Mouse (Mus musculus) embryonic facial prominence, embryonic 13.5 days (tissue): ENCODE measurements at regions not wholly inside any gene's neighbourhood (a gene's known extent, or its start where the extent isn't known, plus 50 kb on each side); places are given as distances from the start of the nearest gene placed in this dataset.
A peak's percentile ranks its signal among the peaks of the same experiment; 100 is the strongest.

Source experiments
- ATAC-seq: fragments of 200-750 bp; cut with Nextera tagmentation; 2 replicates; pipeline ENCODE4 v1.8.0; 2017; ENCODE audit warnings: low read depth; ENCODE audit not compliant: insufficient number of reproducible peaks, insufficient read depth, low FRiP score, low TSS enrichment
- H3K27ac ChIP-seq: fragments of 300-500 bp; sonication (generic); 2 replicates; pipeline ENCODE4 v1.5.1; 2015; ENCODE audit warnings: moderate library complexity, mild to moderate bottlenecking, inconsistent platforms
- H3K27me3 ChIP-seq: fragments of 300-500 bp; sonication (generic); 2 replicates; pipeline ENCODE4 v1.6.1; 2015; ENCODE audit warnings: mild to moderate bottlenecking, inconsistent platforms
- H3K36me3 ChIP-seq: fragments of 300-500 bp; sonication (generic); 2 replicates; pipeline ENCODE4 v1.6.1; 2015; ENCODE audit warnings: mild to moderate bottlenecking, inconsistent platforms
- H3K4me1 ChIP-seq: fragments of 300-500 bp; sonication (generic); 2 replicates; pipeline ENCODE4 v1.6.1; 2015; ENCODE audit warnings: inconsistent platforms
- H3K4me2 ChIP-seq: fragments of 300-500 bp; sonication (generic); 2 replicates; pipeline ENCODE4 v1.6.1; 2015; ENCODE audit warnings: moderate library complexity, mild to moderate bottlenecking, inconsistent platforms
- H3K4me3 ChIP-seq: fragments of 300-500 bp; sonication (generic); 2 replicates; pipeline ENCODE4 v1.5.1; 2015; ENCODE audit warnings: mild to moderate bottlenecking, inconsistent platforms
- H3K9ac ChIP-seq: fragments of 300-500 bp; sonication (generic); 2 replicates; pipeline ENCODE4 v1.6.1; 2015; ENCODE audit warnings: mild to moderate bottlenecking, inconsistent platforms
- H3K9me3 ChIP-seq: fragments of 300-500 bp; sonication (generic); 2 replicates; pipeline ENCODE4 v1.6.1; 2016; ENCODE audit warnings: inconsistent platforms
- WGBS: fragments of 180-500 bp; shearing (Covaris S2); methylation state at CpG from one replicate; pipeline ENCODE4 v1.1.7; 2015; ENCODE audit warnings: mixed read lengths; 5-methylcytosine and 5-hydroxymethylcytosine counted together

DNA sequence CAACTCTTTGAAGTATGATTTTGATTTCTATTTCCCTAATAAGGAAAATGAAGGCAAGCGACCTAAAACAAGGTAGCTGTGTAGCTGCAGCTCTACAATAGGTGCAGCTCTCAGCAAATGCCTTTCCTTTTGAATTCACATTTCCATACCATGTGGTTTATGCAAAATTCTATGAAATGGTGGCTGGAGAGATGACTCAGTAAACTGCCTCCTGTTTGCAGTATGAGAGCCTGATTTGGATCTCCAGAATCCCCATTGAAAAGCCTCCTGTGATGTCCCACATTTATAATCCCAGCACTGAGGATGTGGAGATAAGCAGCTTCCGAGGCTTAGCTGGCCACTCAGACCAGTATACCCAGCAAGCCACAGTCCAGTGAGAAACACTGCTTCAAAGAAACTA, 59.6 kb downstream of the Npy1r start:
- Histone ChIP-seq H3K27ac (no peak overlapping the region), H3K27me3 (no peaks in the 10 kb centered on the region), H3K4me1 (no peaks in the 10 kb centered on the region), H3K9ac (no peak overlapping the region), H3K4me2 (no peak overlapping the region), H3K4me3 (no peak overlapping the region), H3K9me3 (no peaks in the 10 kb centered on the region), H3K36me3 (no peaks in the 10 kb centered on the region)
- 78% methylated on average over 2 of the region's 2 CpGs for WGBS
- ATAC-seq, result no peak

DNA sequence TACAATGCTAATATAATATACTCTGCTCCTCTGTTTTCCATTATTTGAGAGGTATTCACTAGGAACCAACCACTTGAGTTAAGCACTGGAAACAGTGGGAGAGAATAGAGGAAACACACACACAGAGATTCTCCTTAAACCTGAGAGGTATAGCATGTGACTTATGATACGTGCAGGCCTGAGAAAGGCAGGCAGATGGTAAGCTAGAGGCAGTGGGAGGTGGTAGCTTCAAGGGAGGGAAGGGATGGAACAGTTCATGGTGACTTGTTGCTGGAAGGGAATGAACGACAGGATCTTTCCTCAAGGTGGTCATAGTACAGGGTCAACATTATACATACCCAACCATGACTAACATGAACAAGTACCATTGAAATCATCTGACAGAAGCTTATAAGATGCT, 60.8 kb downstream of the Npy1r start:
- Histone ChIP-seq H3K27me3 (no peaks in the 10 kb centered on the region), H3K4me1 (no peaks in the 10 kb centered on the region), H3K4me2 (no peak overlapping the region), H3K4me3 (no peak overlapping the region), H3K9ac (no peak overlapping the region), H3K9me3 (no peaks in the 10 kb centered on the region), H3K36me3 (no peaks in the 10 kb centered on the region), H3K27ac (no peak overlapping the region)
- 77% methylated on average over 2 of the region's 2 CpGs for WGBS
- ATAC-seq, result no peak

DNA sequence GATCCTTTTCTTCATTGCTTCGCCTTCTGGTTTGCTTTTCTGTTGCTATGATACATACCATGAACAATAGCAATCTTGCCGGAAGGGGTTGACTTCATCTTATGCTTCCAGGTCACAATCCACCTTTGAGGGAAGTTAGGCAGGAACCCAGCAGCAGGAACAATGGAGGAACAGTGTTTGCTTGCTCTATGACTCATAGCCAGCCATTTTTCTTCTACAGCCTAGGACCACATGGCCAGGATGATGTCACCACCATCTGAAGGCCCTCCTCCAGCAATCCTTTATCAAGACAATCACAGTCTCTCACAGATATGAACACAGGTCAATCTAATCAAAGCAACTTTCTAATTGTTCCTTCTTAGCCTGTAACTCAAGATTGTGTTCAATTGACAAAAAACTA, 61.5 kb downstream of the Npy1r start:
- no peaks in the 10 kb centered on the region for H3K36me3 ChIP-seq
- WGBS, result 89% methylated on average over 2 of the region's 2 CpGs
- ATAC-seq, result no peak
- no peak overlapping the region for H3K4me2 ChIP-seq
- H3K4me3 ChIP-seq, result no peak overlapping the region
- H3K4me1 ChIP-seq, result no peaks in the 10 kb centered on the region
- H3K27me3 ChIP-seq, result no peaks in the 10 kb centered on the region
- no peak overlapping the region for H3K27ac ChIP-seq
- H3K9ac ChIP-seq, result no peak overlapping the region
- no peaks in the 10 kb centered on the region for H3K9me3 ChIP-seq

DNA sequence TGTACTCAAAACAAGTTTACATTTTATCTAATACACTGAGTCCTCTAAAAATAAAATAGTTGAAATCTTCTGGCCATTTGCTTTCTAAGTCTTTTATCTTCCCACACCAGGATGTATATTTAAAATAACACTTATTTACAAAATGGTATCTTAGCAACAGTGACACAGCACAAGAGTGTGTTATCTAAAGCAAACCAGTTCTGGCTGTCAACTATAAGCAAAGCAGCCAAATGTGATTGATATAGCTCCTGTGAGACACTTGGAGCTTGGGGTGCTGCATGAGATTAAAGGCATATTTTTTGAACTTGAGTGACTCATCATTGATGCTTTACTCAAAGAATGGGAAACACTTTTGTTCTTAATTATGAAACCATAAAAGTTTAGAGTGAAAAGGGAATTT, 62.7 kb downstream of the Npy1r start:
- Histone ChIP-seq H3K27me3 (no peaks in the 10 kb centered on the region), H3K36me3 (no peaks in the 10 kb centered on the region), H3K9ac (no peak overlapping the region), H3K4me1 (no peaks in the 10 kb centered on the region), H3K27ac (no peak overlapping the region), H3K9me3 (no peaks in the 10 kb centered on the region), H3K4me3 (no peak overlapping the region), H3K4me2 (no peak overlapping the region)
- no peak for ATAC-seq

DNA sequence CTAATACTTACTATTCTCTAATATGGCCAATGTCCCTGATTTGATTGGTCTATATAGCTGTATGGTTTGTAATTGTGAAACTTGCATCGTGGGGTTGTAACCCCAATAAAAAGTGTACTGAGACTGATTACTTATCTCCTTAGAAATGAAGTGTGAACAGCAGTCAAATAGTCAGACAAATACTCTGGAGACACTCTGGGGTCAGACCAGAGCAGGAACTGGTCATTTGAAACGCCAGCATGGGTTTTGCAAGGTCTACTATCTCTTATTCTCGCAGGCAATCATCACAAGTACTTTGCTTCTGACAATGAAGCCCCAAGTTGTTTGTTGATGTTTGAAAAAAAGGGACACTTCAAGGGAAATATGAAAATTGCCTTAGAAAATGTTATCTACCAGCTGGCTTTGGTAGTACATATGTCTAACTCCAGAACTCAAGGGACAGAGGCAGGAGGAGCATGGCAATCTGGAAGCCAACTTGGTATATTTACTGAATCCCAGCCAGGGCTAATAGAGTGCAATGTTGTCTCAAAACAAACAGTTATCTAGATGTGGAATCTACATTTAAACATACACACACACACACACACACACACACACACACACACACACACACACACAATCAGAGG, 64.1 kb downstream of the Npy1r start:
- WGBS, result 74% methylated on average over 3 of the region's 3 CpGs
- H3K9me3 ChIP-seq, result no peaks in the 10 kb centered on the region
- H3K4me1 ChIP-seq, result no peaks in the 10 kb centered on the region
- H3K27ac ChIP-seq, result no peak overlapping the region
- no peaks in the 10 kb centered on the region for H3K36me3 ChIP-seq
- no peak overlapping the region for H3K4me2 ChIP-seq
- H3K27me3 ChIP-seq, result no peaks in the 10 kb centered on the region
- H3K4me3 ChIP-seq, result no peak overlapping the region
- no peak for ATAC-seq
- H3K9ac ChIP-seq, result no peak overlapping the region

DNA sequence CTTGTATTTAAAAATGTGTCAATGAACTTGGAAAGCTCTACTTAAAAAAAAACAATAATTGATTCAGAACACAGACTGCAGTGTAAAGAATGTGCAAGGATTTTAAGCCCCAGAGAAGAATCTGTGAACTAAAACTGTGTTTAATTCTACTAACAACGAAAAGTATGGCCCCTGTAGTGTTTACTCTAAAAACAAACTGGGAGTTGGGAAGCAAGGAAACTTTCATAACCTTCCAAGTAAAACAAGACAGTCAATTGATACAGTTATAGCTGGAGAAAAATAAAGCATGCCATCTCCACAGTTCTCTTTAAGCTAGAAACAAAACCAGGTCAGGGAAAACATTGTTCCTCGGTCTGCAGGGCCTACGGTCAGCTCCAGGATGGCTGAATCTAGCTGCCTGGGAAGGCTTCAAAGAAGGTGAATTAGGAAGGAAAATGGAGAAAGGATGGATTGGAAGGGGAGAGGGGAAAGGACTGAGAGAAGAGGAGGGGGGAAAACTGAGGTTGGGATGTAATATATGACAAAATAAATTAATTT, 68.1 kb downstream of the Npy1r start:
- no peaks in the 10 kb centered on the region for H3K36me3 ChIP-seq
- WGBS, result 56% methylated on average over 3 of the region's 3 CpGs
- H3K27me3 ChIP-seq, result no peaks in the 10 kb centered on the region
- no peaks in the 10 kb centered on the region for H3K4me1 ChIP-seq
- ATAC-seq, result no peak
- no peak overlapping the region for H3K9ac ChIP-seq
- H3K4me2 ChIP-seq, result no peak overlapping the region
- no peaks in the 10 kb centered on the region for H3K9me3 ChIP-seq
- no peak overlapping the region for H3K4me3 ChIP-seq
- no peak overlapping the region for H3K27ac ChIP-seq

DNA sequence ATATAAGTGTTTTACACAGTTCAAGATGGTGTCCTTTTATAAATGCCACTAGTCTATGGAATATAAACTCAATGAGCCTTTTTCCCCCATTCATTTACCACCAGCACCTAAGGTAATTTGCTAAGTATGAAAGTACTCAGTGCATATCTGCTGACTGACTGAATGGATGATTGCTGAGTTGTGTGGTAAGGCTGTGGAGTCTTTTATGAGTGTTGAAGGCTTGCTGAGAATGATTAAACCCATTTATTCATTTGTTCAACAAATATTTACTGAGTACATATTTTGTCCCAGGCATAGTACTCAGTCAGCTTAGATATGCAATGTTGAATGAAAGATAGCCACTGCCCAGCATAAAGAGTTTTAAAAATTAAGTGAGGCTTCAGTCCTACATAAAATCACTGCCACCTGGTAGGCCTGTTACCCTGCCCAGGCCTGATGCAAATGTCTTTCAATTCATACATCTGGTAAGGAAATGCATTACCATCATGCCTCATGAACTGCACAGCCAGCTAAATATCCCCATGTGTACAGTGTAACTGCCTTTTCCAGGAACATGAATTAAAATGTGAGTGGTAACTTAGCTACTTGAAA, 71.5 kb downstream of the Npy1r start:
- no peak overlapping the region for H3K9ac ChIP-seq
- no peaks in the 10 kb centered on the region for H3K27me3 ChIP-seq
- ATAC-seq, result no peak
- no peaks in the 10 kb centered on the region for H3K9me3 ChIP-seq
- H3K27ac ChIP-seq, result no peak overlapping the region
- H3K36me3 ChIP-seq, result no peaks in the 10 kb centered on the region
- no peak overlapping the region for H3K4me3 ChIP-seq
- H3K4me2 ChIP-seq, result no peak overlapping the region
- no peaks in the 10 kb centered on the region for H3K4me1 ChIP-seq

DNA sequence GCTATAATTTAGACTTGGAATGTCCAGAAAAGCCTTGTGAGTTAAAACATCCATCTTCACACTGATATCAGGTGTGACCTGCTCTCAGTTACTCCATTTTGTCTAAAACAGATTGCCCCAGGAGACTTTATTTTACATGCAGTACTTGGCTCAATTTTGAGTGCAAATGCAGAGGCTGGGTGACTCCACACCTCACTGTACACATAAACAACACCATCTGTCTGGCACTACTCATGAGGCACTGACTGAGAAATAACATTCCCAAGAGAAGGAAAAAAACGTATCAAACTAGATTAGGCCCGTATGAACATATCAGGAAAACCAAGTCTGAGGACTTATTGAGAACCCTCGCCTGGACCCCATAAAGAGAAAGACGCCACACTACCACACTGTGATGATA, 74.1 kb downstream of the Npy1r start:
- no peaks in the 10 kb centered on the region for H3K36me3 ChIP-seq
- WGBS, result 63% methylated on average over 4 of the region's 4 CpGs
- no peak for ATAC-seq

DNA sequence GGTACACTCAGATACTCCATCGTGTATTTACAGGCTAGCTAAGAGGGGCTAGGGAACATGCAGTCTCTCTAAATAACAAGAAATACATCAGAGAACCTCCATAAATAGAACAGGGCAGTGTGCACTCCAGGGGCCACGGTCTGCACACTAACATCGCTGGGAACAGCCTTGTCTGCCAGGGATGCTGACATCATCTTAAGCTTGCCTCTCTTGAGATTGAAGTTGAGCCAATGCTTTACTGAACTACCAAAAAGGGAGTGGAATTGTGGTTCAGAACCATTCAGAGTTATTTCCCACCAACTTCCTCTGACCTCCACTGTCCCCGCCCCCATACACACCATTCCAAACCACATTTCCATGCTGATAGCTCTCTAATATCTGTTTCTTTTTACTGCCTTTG, 75.7 kb downstream of the Npy1r start:
- no peak overlapping the region for H3K4me3 ChIP-seq
- ATAC-seq, result no peak
- H3K27me3 ChIP-seq, result no peaks in the 10 kb centered on the region
- no peaks in the 10 kb centered on the region for H3K9me3 ChIP-seq
- no peak overlapping the region for H3K27ac ChIP-seq
- no peak overlapping the region for H3K9ac ChIP-seq
- H3K36me3 ChIP-seq, result no peaks in the 10 kb centered on the region
- peaks cover 8% of the 10 kb centered on the region for H3K4me1 ChIP-seq
- WGBS, result 66% methylated on average over 4 of the region's 4 CpGs
- no peak overlapping the region for H3K4me2 ChIP-seq

More for the DNA sequence above, 74.1 kb downstream of the Npy1r start:
- no peak overlapping the region for H3K4me2 ChIP-seq
- no peak overlapping the region for H3K4me3 ChIP-seq
- H3K4me1 ChIP-seq, result no peaks in the 10 kb centered on the region
- H3K27me3 ChIP-seq, result no peaks in the 10 kb centered on the region
- no peak overlapping the region for H3K27ac ChIP-seq
- no peaks in the 10 kb centered on the region for H3K9me3 ChIP-seq
- H3K9ac ChIP-seq, result no peak overlapping the region

DNA sequence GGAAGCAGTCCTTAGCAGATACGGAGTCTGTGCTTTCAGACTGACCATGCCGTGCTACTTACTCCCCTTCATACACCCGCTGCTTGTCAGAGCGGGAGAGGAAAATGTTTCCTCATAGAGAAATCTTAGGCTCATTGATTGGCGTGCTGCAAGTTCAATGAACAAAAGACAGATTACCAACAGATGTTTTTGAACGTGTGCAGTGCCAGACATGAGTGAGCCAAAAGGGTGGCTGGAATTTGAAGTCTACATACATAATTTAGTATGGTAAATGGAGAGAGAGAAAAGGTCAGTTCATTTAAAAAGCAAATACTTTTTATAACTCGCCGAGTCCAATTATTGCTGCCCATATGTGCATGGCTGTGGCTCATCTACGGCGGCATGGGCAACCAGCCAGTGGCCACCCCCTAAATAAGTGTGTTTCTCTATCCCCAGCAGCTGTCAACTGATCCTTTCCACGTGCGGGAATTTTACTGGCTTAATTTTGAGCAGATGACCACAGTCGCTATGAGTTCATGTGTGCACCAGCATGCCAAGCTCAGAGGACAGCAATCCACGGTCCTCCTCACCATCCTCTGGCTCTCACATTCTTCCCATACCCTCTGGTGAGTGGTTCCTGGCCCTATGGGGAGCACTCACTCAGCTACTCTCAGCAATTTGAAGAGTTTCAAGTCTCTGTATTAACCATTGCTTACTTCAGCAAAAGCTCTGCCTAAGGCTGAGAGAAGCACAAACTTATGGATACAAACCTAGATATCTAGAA, 80.3 kb downstream of the Npy1r start:
- H3K4me1 ChIP-seq, result peaks cover 11% of the 10 kb centered on the region
- no peak overlapping the region for H3K4me3 ChIP-seq
- WGBS, result 21% methylated on average over 14 of the region's 14 CpGs
- no peaks in the 10 kb centered on the region for H3K9me3 ChIP-seq
- H3K27me3 ChIP-seq, result no peaks in the 10 kb centered on the region
- no peaks in the 10 kb centered on the region for H3K36me3 ChIP-seq
- peak; percentile 69; the same call in 1 of the 2 replicates for ATAC-seq
- H3K9ac ChIP-seq, result no peak overlapping the region
- H3K27ac ChIP-seq, result no peak overlapping the region
- peak overlapping the region; percentile 33 for H3K4me2 ChIP-seq

DNA sequence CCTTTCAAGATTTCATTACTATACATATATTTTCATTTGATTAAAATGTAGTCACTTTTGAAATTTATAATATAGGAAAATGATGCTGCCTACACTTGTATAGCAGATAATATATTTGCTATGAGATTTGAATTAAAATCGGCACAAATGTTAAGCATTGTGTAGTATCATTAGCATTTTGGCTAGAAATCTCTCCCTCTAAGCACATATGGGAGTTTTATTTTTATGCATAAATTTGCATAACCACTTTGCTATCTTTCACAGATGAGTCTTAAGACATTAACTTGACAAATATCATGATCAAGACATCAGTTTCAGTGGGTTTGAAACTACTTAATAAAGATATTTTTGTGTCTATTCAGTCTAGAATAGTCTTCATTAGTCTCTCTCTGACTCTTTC, 80.4 kb upstream of the Naf1 start:
- Histone ChIP-seq H3K9ac (no peak overlapping the region), H3K36me3 (no peaks in the 10 kb centered on the region), H3K4me3 (no peak overlapping the region), H3K4me1 (peaks cover 11% of the 10 kb centered on the region), H3K27me3 (no peaks in the 10 kb centered on the region), H3K27ac (no peak overlapping the region), H3K9me3 (no peaks in the 10 kb centered on the region), H3K4me2 (no peak overlapping the region)
- ATAC-seq, result no peak
- 84% methylated on average over 1 of the region's 1 CpGs for WGBS

DNA sequence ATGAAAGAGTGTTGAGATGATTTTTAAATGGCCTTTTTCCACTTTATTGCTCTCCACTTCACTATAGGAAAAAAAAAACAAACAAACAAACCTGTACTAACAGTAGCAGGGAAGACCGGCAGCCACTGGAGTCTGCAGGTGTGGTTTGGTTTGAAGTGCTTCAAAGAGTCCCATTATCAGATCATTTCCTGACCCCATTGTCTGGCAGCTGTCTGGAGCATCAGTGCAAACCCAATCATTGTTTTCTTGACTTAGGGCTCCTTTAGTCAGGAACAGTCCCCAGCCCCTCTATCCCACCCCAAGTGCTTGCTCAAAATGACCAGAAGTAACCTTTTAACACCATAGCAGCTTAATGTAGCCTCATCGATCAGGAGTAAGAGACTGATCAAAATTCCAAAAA, 77.4 kb upstream of the Naf1 start:
- H3K4me3 ChIP-seq, result no peak overlapping the region
- WGBS, result 68% methylated on average over 2 of the region's 2 CpGs
- no peak overlapping the region for H3K4me2 ChIP-seq
- no peaks in the 10 kb centered on the region for H3K9me3 ChIP-seq
- H3K9ac ChIP-seq, result no peak overlapping the region
- H3K27me3 ChIP-seq, result no peaks in the 10 kb centered on the region
- peaks cover 3% of the 10 kb centered on the region for H3K4me1 ChIP-seq
- ATAC-seq, result no peak
- H3K36me3 ChIP-seq, result no peaks in the 10 kb centered on the region
- no peak overlapping the region for H3K27ac ChIP-seq
